Mouse (Mus musculus) heart, embryonic 11.5 days (tissue): ENCODE measurements around the gene Gpcpd1. TPM values are rescaled to one million over a fixed set of nuclear protein-coding genes. Genes with fewer than 3 reads are reported as not detected.

Source experiments
- ATAC-seq: fragments of 200-750 bp; cut with Nextera tagmentation; replicated peaks from 2 replicates; pipeline ENCODE4 v1.8.0; 2017; ENCODE audit warnings: moderate library complexity; ENCODE audit not compliant: insufficient number of reproducible peaks, low FRiP score, low TSS enrichment
- H3K27ac ChIP-seq: fragments of 300-500 bp; sonication (generic); 2 replicates; pipeline ENCODE4 v1.5.1; 2014; ENCODE audit warnings: mild to moderate bottlenecking, low read depth, low read length
- H3K27me3 ChIP-seq: fragments of 300-500 bp; sonication (generic); 2 replicates; pipeline ENCODE4 v1.6.1; 2014; ENCODE audit warnings: mild to moderate bottlenecking, low read length, mixed read lengths; ENCODE audit not compliant: control insufficient read depth, insufficient read depth
- H3K36me3 ChIP-seq: fragments of 300-500 bp; sonication (generic); 2 replicates; pipeline ENCODE4 v1.6.1; 2014; ENCODE audit warnings: mild to moderate bottlenecking, low read length, moderate library complexity, mixed read lengths; ENCODE audit not compliant: control insufficient read depth, insufficient read depth
- H3K4me1 ChIP-seq: fragments of 300-500 bp; sonication (generic); 2 replicates; pipeline ENCODE4 v1.6.1; 2014; ENCODE audit warnings: low read length; ENCODE audit not compliant: control insufficient read depth, insufficient read depth
- H3K4me2 ChIP-seq: fragments of 300-500 bp; sonication (generic); 2 replicates; pipeline ENCODE4 v1.6.1; 2014; ENCODE audit warnings: mild to moderate bottlenecking, moderate library complexity
- H3K4me3 ChIP-seq: fragments of 300-500 bp; sonication (generic); 2 replicates; pipeline ENCODE4 v1.5.1; 2014; ENCODE audit warnings: low read depth, low read length
- H3K9ac ChIP-seq: fragments of 300-500 bp; sonication (generic); 2 replicates; pipeline ENCODE4 v1.6.1; 2014; ENCODE audit warnings: mild to moderate bottlenecking, low read depth, low read length, moderate library complexity
- H3K9me3 ChIP-seq: fragments of 300-500 bp; sonication (generic); replicated peaks from 2 replicates; pipeline ENCODE4 v1.6.1; 2016; ENCODE audit warnings: low read length; ENCODE audit not compliant: control insufficient read depth
- WGBS: fragments of 180-500 bp; shearing (Covaris S2); extraction: QIAGEN DNeasy Blood & Tissue Kit; methylation state at CpG from one replicate; pipeline ENCODE4 v1.1.7; 2014; ENCODE audit not compliant: insufficient replicate concordance; 5-methylcytosine and 5-hydroxymethylcytosine counted together
- polyA plus RNA-seq: library from polyadenylated mRNA; unstranded; fragments of >200 nt; fragmentation: Nextera tagmentation; extraction: Ambion mirVana; gene quantifications from 2 replicates; pipeline ENCODE4 v1.2.1, GENCODE M21; 2014

Gpcpd1 gene
- polyA plus RNA-seq: 31.6 and 36.5 TPM in 2 replicates

DNA sequence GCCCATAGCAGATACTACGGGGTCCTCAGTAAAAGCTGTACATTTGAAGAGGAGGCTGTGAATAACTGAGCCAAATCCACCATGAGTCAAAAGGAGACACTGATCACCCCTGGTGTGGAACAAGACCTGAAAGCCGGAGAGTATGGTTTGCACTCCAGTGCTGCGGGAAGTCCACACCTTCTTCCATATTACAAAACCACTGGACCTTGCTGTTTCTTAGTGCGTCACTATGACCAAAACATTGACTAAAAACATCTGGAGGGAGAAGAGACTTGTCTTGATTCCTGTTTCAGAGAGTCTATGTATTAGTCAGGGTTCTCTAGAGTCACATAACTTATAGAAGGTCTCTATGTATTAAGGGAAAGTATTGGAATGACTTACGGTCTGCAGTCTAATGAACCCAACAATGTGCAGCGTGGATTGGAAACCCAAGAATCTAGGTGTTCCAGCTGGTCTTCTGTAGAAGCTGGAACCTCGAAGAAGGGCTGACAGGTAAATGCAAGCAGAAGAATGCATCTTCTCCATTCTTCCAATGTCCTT is at the start of gene Gpcpd1:
Gene Gpcpd1 (minus strand): TSS at position 490 of the 540 bp plus-strand sequence.
- H3K4me2 ChIP-seq: no peak within 1 kb of the TSS
- H3K9me3 ChIP-seq: no peaks in the 10 kb centered on the region
- H3K36me3 ChIP-seq: no peaks in the 10 kb centered on the region
- no peak within 1 kb of the TSS for H3K9ac ChIP-seq
- no peak within 1 kb of the TSS for H3K27ac ChIP-seq
- H3K4me3 ChIP-seq: no peak within 1 kb of the TSS
- 87% methylated on average over 7 of the region's 7 CpGs for WGBS
- no peaks in the 10 kb centered on the region for H3K27me3 ChIP-seq
- H3K4me1 ChIP-seq: peaks cover 5% of the 10 kb centered on the region; the same call in 1 of the 2 replicates
- ATAC-seq: no peak

- no peaks in the 10 kb centered on the region for H3K36me3 ChIP-seq
- H3K4me3 ChIP-seq: no peak overlapping the region
- H3K27ac ChIP-seq: no peak overlapping the region
- no peaks in the 10 kb centered on the region for H3K27me3 ChIP-seq
- H3K9me3 ChIP-seq: no peaks in the 10 kb centered on the region
- ATAC-seq: no peak
- H3K9ac ChIP-seq: no peak overlapping the region
- WGBS: 70% methylated on average over 1 of the region's 1 CpGs
- no peak overlapping the region for H3K4me2 ChIP-seq
- no peaks in the 10 kb centered on the region for H3K4me1 ChIP-seq
Measured at GRCm38 (mm10) chr2:132636534-132636933, 49.0 kb upstream of the Gpcpd1 start.

DNA sequence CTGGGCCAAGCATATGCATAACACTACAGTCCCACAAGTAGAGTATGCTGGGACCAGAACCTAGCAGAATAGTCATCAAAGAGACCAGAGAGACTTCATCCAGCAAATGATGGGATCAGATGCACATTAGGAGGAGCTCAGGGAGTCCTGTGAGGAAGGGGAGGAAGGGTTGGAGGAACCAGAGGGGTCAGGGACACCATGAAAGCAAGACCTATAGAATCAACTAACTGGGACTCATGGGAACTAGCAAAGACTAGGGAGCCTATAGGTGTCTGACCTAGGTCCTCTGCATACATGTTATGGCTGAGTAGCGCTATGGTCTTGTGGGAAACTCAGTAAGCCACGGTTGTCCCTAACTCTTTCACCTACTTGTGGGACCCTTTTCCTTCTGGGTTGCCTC is 41.1 kb upstream of the Gpcpd1 start:
- no peak overlapping the region for H3K4me3 ChIP-seq
- WGBS: 75% methylated on average over 2 of the region's 2 CpGs
- ATAC-seq: no peak

GRCm38 (mm10) chr2:132623092-132623491 is 35.6 kb upstream of the Gpcpd1 start:
- no peak overlapping the region for H3K4me2 ChIP-seq
- no peaks in the 10 kb centered on the region for H3K4me1 ChIP-seq
- H3K9ac ChIP-seq: no peak overlapping the region
- H3K4me3 ChIP-seq: no peak overlapping the region
- H3K9me3 ChIP-seq: no peaks in the 10 kb centered on the region
- WGBS: 77% methylated on average over 1 of the region's 1 CpGs
- no peaks in the 10 kb centered on the region for H3K27me3 ChIP-seq
- ATAC-seq: no peak
- no peaks in the 10 kb centered on the region for H3K36me3 ChIP-seq
- H3K27ac ChIP-seq: no peak overlapping the region

More for the DNA sequence above, 41.1 kb upstream of the Gpcpd1 start:
- no peaks in the 10 kb centered on the region for H3K4me1 ChIP-seq
- no peak overlapping the region for H3K9ac ChIP-seq
- H3K9me3 ChIP-seq: no peaks in the 10 kb centered on the region
- H3K27me3 ChIP-seq: no peaks in the 10 kb centered on the region
- H3K4me2 ChIP-seq: no peak overlapping the region
- no peak overlapping the region for H3K27ac ChIP-seq
- no peaks in the 10 kb centered on the region for H3K36me3 ChIP-seq

DNA sequence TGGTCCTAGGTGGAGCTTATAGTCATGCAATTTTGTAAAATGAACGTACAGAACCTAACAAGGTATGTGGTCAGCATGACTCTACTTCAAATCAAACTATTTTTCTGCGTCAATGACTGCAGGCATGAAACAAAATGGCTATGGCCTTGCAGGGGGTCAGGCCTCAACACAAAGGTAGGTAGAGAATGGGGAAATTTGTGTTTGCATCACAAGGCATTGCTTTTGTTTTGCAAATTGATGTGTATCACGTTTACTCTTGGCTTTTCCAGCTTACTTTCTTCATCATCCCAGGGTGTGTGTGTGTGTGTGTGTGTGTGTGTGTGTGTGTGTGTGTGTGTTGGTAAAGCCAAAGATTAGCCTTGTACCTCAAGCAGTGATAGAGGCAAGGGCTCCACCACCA is 30.2 kb upstream of the Gpcpd1 start:
- Histone ChIP-seq H3K27ac (no peak overlapping the region), H3K9me3 (no peaks in the 10 kb centered on the region), H3K4me3 (no peak overlapping the region), H3K4me1 (no peaks in the 10 kb centered on the region), H3K9ac (no peak overlapping the region), H3K36me3 (no peaks in the 10 kb centered on the region), H3K27me3 (no peaks in the 10 kb centered on the region), H3K4me2 (no peak overlapping the region)
- no peak for ATAC-seq
- WGBS: 70% methylated on average over 3 of the region's 3 CpGs

- no peak for ATAC-seq
Measured at GRCm38 (mm10) chr2:132613581-132614188, 26.2 kb upstream of the Gpcpd1 start.

DNA sequence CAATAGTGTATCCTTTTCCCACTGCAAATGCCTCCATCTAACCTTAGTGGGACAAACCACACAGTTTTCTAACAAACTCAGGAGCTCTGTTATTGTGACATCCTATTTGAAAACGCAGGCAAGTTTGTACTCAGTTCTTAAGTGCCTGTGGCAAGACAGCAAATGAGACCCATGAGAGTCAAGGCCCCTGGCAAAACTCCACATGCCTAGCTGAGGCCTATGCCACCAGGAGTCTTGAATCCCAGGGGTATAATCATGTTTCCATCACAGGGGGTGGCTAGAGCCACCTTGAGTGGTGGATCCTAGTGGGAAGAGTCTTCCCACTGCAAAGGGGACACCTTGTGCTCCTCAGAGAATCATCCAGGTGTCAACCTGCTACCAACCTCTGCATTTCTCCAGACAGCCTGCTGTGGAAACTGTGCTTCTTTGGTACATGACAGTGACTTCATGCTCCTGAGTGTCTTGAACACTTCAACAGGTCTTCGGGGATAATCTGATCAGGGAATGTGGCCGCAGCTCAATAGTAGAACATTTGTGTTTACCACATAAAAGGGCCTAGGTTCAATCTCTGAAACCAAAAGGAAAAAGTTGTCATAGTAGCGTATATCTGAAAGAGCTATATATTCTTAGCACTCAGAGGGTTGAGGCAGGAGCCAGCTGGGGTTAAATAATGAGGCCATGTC is 24.2 kb upstream of the Gpcpd1 start:
- Histone ChIP-seq H3K27me3 (no peaks in the 10 kb centered on the region), H3K36me3 (no peaks in the 10 kb centered on the region), H3K9ac (no peak overlapping the region), H3K27ac (no peak overlapping the region), H3K4me3 (no peak overlapping the region), H3K4me2 (no peak overlapping the region), H3K4me1 (peaks cover 10% of the 10 kb centered on the region; the same call in 1 of the 2 replicates), H3K9me3 (no peaks in the 10 kb centered on the region)
- WGBS: 78% methylated on average over 4 of the region's 4 CpGs
- ATAC-seq: no peak

More at GRCm38 (mm10) chr2:132613581-132614188, 26.2 kb upstream of the Gpcpd1 start:
- Histone ChIP-seq H3K4me2 (no peak overlapping the region), H3K4me1 (no peaks in the 10 kb centered on the region), H3K27me3 (no peaks in the 10 kb centered on the region), H3K36me3 (no peaks in the 10 kb centered on the region), H3K27ac (no peak overlapping the region), H3K9me3 (no peaks in the 10 kb centered on the region), H3K4me3 (no peak overlapping the region), H3K9ac (no peak overlapping the region)
- WGBS: 51% methylated on average over 5 of the region's 5 CpGs

DNA sequence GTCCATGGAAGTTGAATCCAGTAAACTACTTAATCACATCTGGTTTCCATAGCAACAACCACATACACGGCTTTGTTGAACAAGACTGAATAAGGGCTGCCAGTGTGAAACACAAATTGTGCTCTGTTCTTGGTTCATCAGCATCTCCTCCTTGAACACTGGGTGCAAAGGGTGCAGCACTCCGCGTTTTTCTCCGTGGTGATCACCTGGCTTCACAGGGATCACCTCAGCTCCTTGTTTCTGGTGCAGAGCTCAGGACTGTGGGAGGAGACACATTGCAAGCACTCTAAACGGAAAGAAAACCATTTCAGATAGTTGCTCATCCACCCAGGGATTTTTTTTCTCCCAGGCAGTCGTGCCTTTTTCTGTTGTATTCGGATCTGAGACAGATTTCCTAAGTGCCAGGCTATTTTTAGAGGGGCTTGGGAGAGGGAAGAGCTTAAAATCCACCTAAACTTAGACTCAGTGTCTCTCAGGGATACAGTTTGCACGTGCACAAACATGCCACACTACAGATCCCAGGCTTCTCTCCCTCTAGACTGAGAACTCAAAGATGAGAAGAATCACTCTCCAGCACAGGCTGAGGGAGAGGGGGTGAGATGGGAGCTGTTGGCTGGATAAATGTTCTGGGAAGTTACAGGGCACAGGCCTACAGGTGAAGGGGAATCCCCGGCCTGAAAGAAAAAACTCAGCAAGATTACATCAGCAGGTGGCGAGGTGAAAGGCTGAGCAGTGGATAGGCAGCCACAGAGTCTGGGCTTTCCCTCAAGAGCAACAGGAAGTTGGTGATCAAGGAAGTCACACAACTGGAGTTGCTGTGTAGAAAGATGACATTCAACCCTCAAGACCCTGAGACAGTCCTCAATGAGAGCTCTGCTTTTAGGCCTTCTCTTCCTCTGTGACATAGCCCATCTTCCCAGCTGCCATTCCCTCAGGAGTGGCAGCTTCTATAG is 19.9 kb upstream of the Gpcpd1 start:
- Histone ChIP-seq H3K9ac (no peak overlapping the region), H3K27ac (0 out of 2 replicates have a peak overlapping the region, but pooled peaks have one; percentile 29), H3K4me3 (no peak overlapping the region), H3K27me3 (no peaks in the 10 kb centered on the region), H3K4me2 (peak overlapping the region; percentile 34), H3K9me3 (no peaks in the 10 kb centered on the region), H3K36me3 (no peaks in the 10 kb centered on the region), H3K4me1 (peaks cover 10% of the 10 kb centered on the region; the same call in 1 of the 2 replicates)
- WGBS: 32% methylated on average over 10 of the region's 10 CpGs
- no peak for ATAC-seq
